Mouse (Mus musculus): ENCODE data around the gene Dcdc2a. TPM values are rescaled to one million over a fixed set of nuclear protein-coding genes. Genes with fewer than 3 reads are reported as not detected.

The Dcdc2a gene
- polyA plus RNA-seq, 1 experiment from 2014 or later = 3.9 TPM

GRCm38 (mm10) chr13:25026409-25027113 lies 29.2 kb upstream of the Dcdc2a start:
- 95% methylated on average over 6 of the region's 6 CpGs for WGBS
- Histone ChIP-seq H3K27ac (ENCODE audit: low read length) (no peak overlapping the region), H3K36me3 (ENCODE audit: control insufficient read depth, insufficient read depth, low read length) (no peaks in the 10 kb centered on the region), H3K4me1 (ENCODE audit: control insufficient read depth, insufficient read depth, low read length) (no peaks in the 10 kb centered on the region), H3K4me3 (ENCODE audit: low read depth, low read length) (no peak overlapping the region), H3K9me3 (replicated peaks; ENCODE audit: control insufficient read depth, low read length, poor library complexity, severe bottlenecking) (no peaks in the 10 kb centered on the region), H3K27me3 (ENCODE audit: control insufficient read depth, insufficient read depth, low read depth, low read length) (no peaks in the 10 kb centered on the region; the same call in 1 of the 2 replicates), H3K4me2 (ENCODE audit: low read length) (no peak overlapping the region), H3K9ac (ENCODE audit: low read depth, low read length) (no peak overlapping the region)
- ATAC-seq = no peak

GRCm38 (mm10) chr13:25027114-25027425 lies 28.7 kb upstream of the Dcdc2a start:
- Histone ChIP-seq H3K36me3 (ENCODE audit: control insufficient read depth, insufficient read depth, low read length) (no peaks in the 10 kb centered on the region), H3K9ac (ENCODE audit: low read depth, low read length) (no peak overlapping the region), H3K4me2 (ENCODE audit: low read length) (no peak overlapping the region), H3K4me3 (ENCODE audit: low read depth, low read length) (no peak overlapping the region), H3K4me1 (ENCODE audit: control insufficient read depth, insufficient read depth, low read length) (no peaks in the 10 kb centered on the region), H3K9me3 (replicated peaks; ENCODE audit: control insufficient read depth, low read length, poor library complexity, severe bottlenecking) (no peaks in the 10 kb centered on the region), H3K27ac (ENCODE audit: low read length) (no peak overlapping the region), H3K27me3 (ENCODE audit: control insufficient read depth, insufficient read depth, low read depth, low read length) (no peaks in the 10 kb centered on the region; the same call in 1 of the 2 replicates)
- no peak for ATAC-seq
- 70% methylated on average over 3 of the region's 3 CpGs for WGBS

- H3K4me1 ChIP-seq (ENCODE audit: control insufficient read depth, insufficient read depth, low read length) = no peaks in the 10 kb centered on the region
These were observed 16.3 kb upstream of the Dcdc2a start for GRCm38 (mm10) chr13:25039488-25039887.

GRCm38 (mm10) chr13:25052671-25053070 lies 3.1 kb upstream of the Dcdc2a start:
- Histone ChIP-seq H3K36me3 (ENCODE audit: control insufficient read depth, insufficient read depth, low read length) (no peaks in the 10 kb centered on the region), H3K4me2 (ENCODE audit: low read length) (no peak overlapping the region), H3K9me3 (replicated peaks; ENCODE audit: control insufficient read depth, low read length, poor library complexity, severe bottlenecking) (no peaks in the 10 kb centered on the region; the same call in 1 of the 2 replicates), H3K4me1 (ENCODE audit: control insufficient read depth, insufficient read depth, low read length) (peaks cover 11% of the 10 kb centered on the region), H3K27ac (ENCODE audit: low read length) (no peak overlapping the region), H3K27me3 (ENCODE audit: control insufficient read depth, insufficient read depth, low read depth, low read length) (no peaks in the 10 kb centered on the region), H3K4me3 (ENCODE audit: low read depth, low read length) (no peak overlapping the region), H3K9ac (ENCODE audit: low read depth, low read length) (no peak overlapping the region)
- no peak for ATAC-seq
- 92% methylated on average over 5 of the region's 5 CpGs for WGBS

More at GRCm38 (mm10) chr13:25039488-25039887, 16.3 kb upstream of the Dcdc2a start:
- H3K27me3 ChIP-seq (ENCODE audit: control insufficient read depth, insufficient read depth, low read depth, low read length) = no peaks in the 10 kb centered on the region
- no peak overlapping the region for H3K4me3 ChIP-seq (ENCODE audit: low read depth, low read length)
- no peak for ATAC-seq
- no peaks in the 10 kb centered on the region for H3K36me3 ChIP-seq (ENCODE audit: control insufficient read depth, insufficient read depth, low read length)
- H3K4me2 ChIP-seq (ENCODE audit: low read length) = no peak overlapping the region
- H3K9me3 ChIP-seq (replicated peaks; ENCODE audit: control insufficient read depth, low read length, poor library complexity, severe bottlenecking) = no peaks in the 10 kb centered on the region
- H3K9ac ChIP-seq (ENCODE audit: low read depth, low read length) = no peak overlapping the region
- no peak overlapping the region for H3K27ac ChIP-seq (ENCODE audit: low read length)
- WGBS = 78% methylated on average over 2 of the region's 2 CpGs

DNA sequence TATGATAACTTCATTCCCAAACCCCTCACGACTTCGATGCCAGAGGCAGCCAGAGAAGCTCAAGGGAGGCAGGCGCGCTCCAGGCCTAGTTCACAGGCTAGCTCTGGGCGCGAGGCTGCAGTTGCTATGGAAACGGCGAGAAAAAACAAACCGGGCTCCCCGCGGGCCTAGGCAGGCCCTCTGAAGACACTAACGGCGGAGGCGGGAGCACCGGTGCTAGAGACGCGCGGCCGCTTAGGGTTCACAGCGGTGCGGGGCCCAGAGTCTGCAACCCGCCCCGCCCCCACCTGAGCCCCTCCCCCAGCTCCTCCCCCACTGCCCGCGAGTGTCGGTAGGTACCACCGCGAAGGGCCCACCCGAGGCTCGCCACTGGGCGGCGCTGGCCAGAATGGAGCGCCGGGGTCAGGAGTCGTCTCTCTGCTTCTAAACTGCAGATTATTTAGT lies 671 bp upstream of the Dcdc2a start:
- peaks cover 11% of the 10 kb centered on the region for H3K4me1 ChIP-seq (ENCODE audit: control insufficient read depth, insufficient read depth, low read length)
- ATAC-seq = peak; percentile 94
- no peaks in the 10 kb centered on the region for H3K27me3 ChIP-seq (ENCODE audit: control insufficient read depth, insufficient read depth, low read depth, low read length)
- H3K9ac ChIP-seq (ENCODE audit: low read depth, low read length) = peak overlapping the region; percentile 67
- H3K9me3 ChIP-seq (replicated peaks; ENCODE audit: control insufficient read depth, low read length, poor library complexity, severe bottlenecking) = no peaks in the 10 kb centered on the region; the same call in 1 of the 2 replicates
- peak overlapping the region; percentile 96 for H3K4me2 ChIP-seq (ENCODE audit: low read length)
- WGBS = 0% methylated on average over 35 of the region's 35 CpGs
- H3K36me3 ChIP-seq (ENCODE audit: control insufficient read depth, insufficient read depth, low read length) = no peaks in the 10 kb centered on the region
- peak overlapping the region; percentile 57 for H3K4me3 ChIP-seq (ENCODE audit: low read depth, low read length)
- H3K27ac ChIP-seq (ENCODE audit: low read length) = peak overlapping the region; percentile 38; the same call in 1 of the 2 replicates

DNA sequence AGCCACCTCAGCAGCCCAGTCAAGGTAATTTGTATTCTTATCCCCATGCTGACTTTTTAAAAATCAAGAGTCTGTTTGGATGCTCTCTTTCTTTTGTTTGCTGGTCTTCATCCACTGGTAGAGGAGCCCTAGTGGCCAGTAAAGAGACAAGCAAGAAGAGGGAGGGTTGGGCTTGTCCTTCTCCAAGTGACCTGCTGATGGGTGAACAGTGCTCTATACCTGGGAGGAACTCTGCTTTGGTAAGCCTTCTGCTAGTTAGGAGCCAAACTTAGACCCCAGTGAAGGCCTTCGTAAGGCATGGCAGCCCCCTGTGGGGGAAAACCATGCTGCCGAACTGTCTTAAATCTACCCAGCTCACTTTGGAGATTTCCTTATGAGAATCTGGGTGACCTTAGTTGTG lies 10.9 kb downstream of the Dcdc2a start:
- Histone ChIP-seq H3K9me3 (replicated peaks; ENCODE audit: control insufficient read depth, low read length, poor library complexity, severe bottlenecking) (no peaks in the 10 kb centered on the region), H3K4me2 (ENCODE audit: low read length) (no peak overlapping the region), H3K4me3 (ENCODE audit: low read depth, low read length) (no peak overlapping the region), H3K9ac (ENCODE audit: low read depth, low read length) (no peak overlapping the region), H3K4me1 (ENCODE audit: control insufficient read depth, insufficient read depth, low read length) (no peaks in the 10 kb centered on the region), H3K36me3 (ENCODE audit: control insufficient read depth, insufficient read depth, low read length) (no peaks in the 10 kb centered on the region), H3K27me3 (ENCODE audit: control insufficient read depth, insufficient read depth, low read depth, low read length) (no peaks in the 10 kb centered on the region), H3K27ac (ENCODE audit: low read length) (no peak overlapping the region)
- ATAC-seq = no peak
- 93% methylated on average over 2 of the region's 2 CpGs for WGBS

DNA sequence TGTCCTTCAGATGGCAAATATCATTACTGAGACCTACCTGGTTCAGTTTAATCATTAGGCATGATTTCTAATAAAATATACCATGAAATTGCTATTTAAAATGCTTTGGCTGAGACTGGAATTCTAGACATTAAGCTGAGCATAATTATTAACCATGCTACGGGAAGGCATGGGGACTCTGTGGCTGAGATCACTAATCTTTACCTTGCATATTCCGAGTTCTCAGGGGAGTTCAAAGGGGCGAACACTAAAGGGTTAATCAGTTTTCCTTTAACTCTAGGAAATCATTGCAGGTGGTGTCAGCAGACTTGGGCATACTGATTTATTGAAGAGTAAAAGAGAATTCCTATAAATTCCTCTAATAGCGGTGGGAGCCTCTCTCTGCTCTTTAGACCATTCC lies 11.4 kb downstream of the Dcdc2a start:
- WGBS = 85% methylated on average over 4 of the region's 4 CpGs

DNA sequence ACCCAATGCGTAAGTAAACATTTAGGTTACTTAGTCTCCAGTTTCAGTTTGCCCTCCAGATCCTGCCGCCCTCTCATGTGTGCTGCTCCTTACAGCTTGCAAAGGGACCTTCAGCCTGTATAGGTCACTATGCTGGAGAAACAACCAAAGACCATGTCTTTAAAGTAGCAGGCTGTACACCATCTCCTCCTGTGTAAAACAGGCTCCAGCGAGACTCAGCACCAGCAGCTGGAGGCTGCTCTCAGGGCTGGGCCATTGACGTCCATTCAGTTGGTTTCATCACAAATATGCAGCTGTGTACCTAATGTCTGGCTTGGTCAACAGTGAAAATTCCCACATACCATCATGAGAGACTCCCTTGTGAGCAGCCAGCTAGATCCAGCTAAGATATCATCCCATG lies 14.0 kb downstream of the Dcdc2a start:
- Histone ChIP-seq H3K9ac (ENCODE audit: low read depth, low read length) (no peak overlapping the region), H3K4me3 (ENCODE audit: low read depth, low read length) (no peak overlapping the region), H3K36me3 (ENCODE audit: control insufficient read depth, insufficient read depth, low read length) (no peaks in the 10 kb centered on the region), H3K27ac (ENCODE audit: low read length) (no peak overlapping the region), H3K9me3 (replicated peaks; ENCODE audit: control insufficient read depth, low read length, poor library complexity, severe bottlenecking) (no peaks in the 10 kb centered on the region), H3K4me1 (ENCODE audit: control insufficient read depth, insufficient read depth, low read length) (no peaks in the 10 kb centered on the region), H3K4me2 (ENCODE audit: low read length) (no peak overlapping the region), H3K27me3 (ENCODE audit: control insufficient read depth, insufficient read depth, low read depth, low read length) (no peaks in the 10 kb centered on the region)
- no peak for ATAC-seq
- WGBS = 85% methylated on average over 4 of the region's 4 CpGs

More for the DNA sequence above, 11.4 kb downstream of the Dcdc2a start:
- no peaks in the 10 kb centered on the region for H3K4me1 ChIP-seq (ENCODE audit: control insufficient read depth, insufficient read depth, low read length)
- no peaks in the 10 kb centered on the region for H3K36me3 ChIP-seq (ENCODE audit: control insufficient read depth, insufficient read depth, low read length)
- H3K4me2 ChIP-seq (ENCODE audit: low read length) = no peak overlapping the region
- no peak for ATAC-seq
- H3K27me3 ChIP-seq (ENCODE audit: control insufficient read depth, insufficient read depth, low read depth, low read length) = no peaks in the 10 kb centered on the region
- no peak overlapping the region for H3K9ac ChIP-seq (ENCODE audit: low read depth, low read length)
- no peak overlapping the region for H3K4me3 ChIP-seq (ENCODE audit: low read depth, low read length)
- no peak overlapping the region for H3K27ac ChIP-seq (ENCODE audit: low read length)
- no peaks in the 10 kb centered on the region for H3K9me3 ChIP-seq (replicated peaks; ENCODE audit: control insufficient read depth, low read length, poor library complexity, severe bottlenecking)

DNA sequence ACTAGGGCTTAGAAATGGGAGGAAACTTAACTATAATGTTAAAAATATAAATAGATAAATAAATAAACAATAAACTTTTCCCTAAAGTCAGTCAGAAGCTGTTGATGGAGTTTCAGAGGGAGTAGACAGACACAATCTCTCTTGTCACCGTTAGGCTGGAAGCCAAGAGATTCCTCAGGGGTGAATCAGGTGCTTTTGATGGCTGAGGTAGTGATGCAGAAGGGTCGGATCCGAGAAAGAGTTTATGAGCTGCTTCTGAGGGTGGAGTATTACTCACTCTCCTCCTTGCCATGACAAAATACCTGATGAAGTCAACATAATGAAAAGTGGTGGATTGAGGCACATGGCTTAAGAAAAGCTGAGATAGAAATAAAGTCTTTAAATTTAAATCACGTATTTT lies 15.0 kb downstream of the Dcdc2a start:
- H3K36me3 ChIP-seq (ENCODE audit: control insufficient read depth, insufficient read depth, low read length) = no peaks in the 10 kb centered on the region
- no peak overlapping the region for H3K4me2 ChIP-seq (ENCODE audit: low read length)
- WGBS = 93% methylated on average over 4 of the region's 4 CpGs
- no peak overlapping the region for H3K27ac ChIP-seq (ENCODE audit: low read length)
- H3K9me3 ChIP-seq (replicated peaks; ENCODE audit: control insufficient read depth, low read length, poor library complexity, severe bottlenecking) = no peaks in the 10 kb centered on the region
- H3K27me3 ChIP-seq (ENCODE audit: control insufficient read depth, insufficient read depth, low read depth, low read length) = no peaks in the 10 kb centered on the region
- ATAC-seq = no peak
- no peaks in the 10 kb centered on the region for H3K4me1 ChIP-seq (ENCODE audit: control insufficient read depth, insufficient read depth, low read length)
- no peak overlapping the region for H3K4me3 ChIP-seq (ENCODE audit: low read depth, low read length)
- no peak overlapping the region for H3K9ac ChIP-seq (ENCODE audit: low read depth, low read length)

Data from midbrain, embryonic 16.5 days (tissue).